Mouse (Mus musculus): Measurements from ENCODE around the gene Naif1. TPM values are rescaled to one million over a fixed set of nuclear protein-coding genes. Genes with fewer than 3 reads are reported as not detected.

Naif1 gene
- total and polyA plus RNA-seq, 3 experiments = 2.8 to 3.7 (median 3.4) TPM

DNA sequence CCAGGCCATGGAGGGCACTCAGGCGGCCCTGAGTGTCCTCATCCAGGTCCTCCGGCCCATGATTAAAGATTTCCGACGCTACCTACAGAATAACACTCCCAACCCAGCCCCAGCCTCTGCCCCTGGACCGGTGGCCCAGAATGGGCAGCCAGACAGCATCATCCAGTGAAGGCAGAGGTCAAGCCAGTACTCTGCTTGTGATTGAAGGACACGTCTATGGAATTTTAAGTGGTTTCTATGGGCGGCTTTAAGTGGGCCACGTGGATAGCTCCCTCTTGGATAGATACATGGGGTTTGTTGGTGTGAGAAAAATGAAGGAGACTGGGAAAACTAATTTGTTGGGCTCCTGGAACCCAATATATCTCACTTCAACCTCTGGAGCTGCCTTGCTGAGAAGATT lies 4.8 kb downstream of the Naif1 start:
- WGBS = 74% methylated on average over 8 of the region's 8 CpGs
- peaks cover 5% of the 10 kb centered on the region for H3K79me2 ChIP-seq (replicated peaks; ENCODE audit: control insufficient read depth, insufficient read depth, low read length)
- DNase-seq = no peak
- H3K27me3 ChIP-seq (ENCODE audit: control insufficient read depth, insufficient read depth, low read length) = no peaks in the 10 kb centered on the region
- no peak overlapping the region for H3K9ac ChIP-seq (ENCODE audit: low read depth, low read length)
- intact Hi-C loops (cut with DNase I) = no loop called here
- TF ChIP-seq POLR2A (IDR thresholded peaks at IDR 0.05; ENCODE audit: insufficient read depth, low read depth, low read length) = no peak
- no peak for TF ChIP-seq CTCF (IDR thresholded peaks at IDR 0.05)
- no peak for TF ChIP-seq EP300 (IDR thresholded peaks at IDR 0.05; ENCODE audit: insufficient read depth, low read depth, low read length)
- H3K27ac ChIP-seq = no peak overlapping the region
- H3K36me3 ChIP-seq (ENCODE audit: control insufficient read depth, insufficient read depth, low read length) = no peaks in the 10 kb centered on the region
- no peak overlapping the region for H3K4me3 ChIP-seq
- H3K4me1 ChIP-seq (ENCODE audit: control insufficient read depth, insufficient read depth, low read length) = peaks cover 10% of the 10 kb centered on the region

DNA sequence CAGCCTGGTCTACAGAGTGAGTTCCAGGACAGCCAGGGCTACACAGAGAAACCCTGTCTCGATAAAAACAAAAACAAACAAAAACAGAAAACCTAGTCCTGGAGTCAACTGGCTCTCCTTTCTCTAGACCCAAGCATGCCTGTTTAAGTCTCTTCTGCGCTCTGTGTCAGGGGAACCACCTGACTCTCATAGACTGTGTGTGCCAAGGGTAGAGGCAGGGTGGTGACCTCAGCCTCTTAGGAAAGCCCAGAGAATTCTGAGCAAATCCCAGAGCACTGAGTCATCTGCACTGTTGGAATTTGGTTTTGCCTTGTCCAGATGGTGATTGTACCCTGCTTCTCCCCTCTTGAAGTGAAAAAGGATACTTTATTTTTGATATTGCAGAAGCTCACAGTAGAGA lies 8.0 kb downstream of the Naif1 start:
- peak in 1 of 2 experiments; percentile 61 for DNase-seq
- H3K9ac ChIP-seq (ENCODE audit: low read depth, low read length) = no peak overlapping the region

DNA sequence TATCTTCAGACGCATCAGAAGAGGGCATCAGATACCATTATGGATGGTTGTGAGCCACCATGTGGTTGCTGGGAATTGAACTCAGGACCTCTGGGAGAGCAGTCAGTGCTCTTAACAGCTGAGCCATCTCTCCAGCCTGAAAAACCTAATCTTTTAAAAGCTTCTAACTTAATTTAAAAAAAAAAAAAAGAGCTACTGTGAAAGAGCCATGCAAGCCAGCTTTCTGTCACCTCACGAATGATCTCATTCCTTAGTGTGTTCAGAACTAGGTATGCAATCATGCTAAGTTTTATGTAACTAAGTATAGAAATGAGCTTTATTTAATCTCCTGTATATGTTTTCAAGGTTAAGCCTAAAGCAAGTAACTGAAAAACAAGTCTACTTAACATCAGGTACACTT lies 9.4 kb downstream of the Naif1 start:
- TF ChIP-seq CTCF (IDR thresholded peaks at IDR 0.05) (no peak), POLR2A (IDR thresholded peaks at IDR 0.05; ENCODE audit: insufficient read depth, low read depth, low read length) (no peak), EP300 (IDR thresholded peaks at IDR 0.05; ENCODE audit: insufficient read depth, low read depth, low read length) (no peak)
- Histone ChIP-seq H3K27me3 (ENCODE audit: control insufficient read depth, insufficient read depth, low read length) (no peaks in the 10 kb centered on the region), H3K27ac (no peak overlapping the region), H3K79me2 (replicated peaks; ENCODE audit: control insufficient read depth, insufficient read depth, low read length) (no peaks in the 10 kb centered on the region), H3K36me3 (ENCODE audit: control insufficient read depth, insufficient read depth, low read length) (no peaks in the 10 kb centered on the region), H3K4me3 (no peak overlapping the region), H3K9ac (ENCODE audit: low read depth, low read length) (no peak overlapping the region), H3K4me1 (ENCODE audit: control insufficient read depth, insufficient read depth, low read length) (peaks cover 3% of the 10 kb centered on the region)
- intact Hi-C loops (cut with DNase I) = no loop called here
- 94% methylated on average over 2 of the region's 2 CpGs for WGBS
- no peak for DNase-seq

More for the DNA sequence above, 8.0 kb downstream of the Naif1 start:
- no peak overlapping the region for H3K27ac ChIP-seq
- no peaks in the 10 kb centered on the region for H3K79me2 ChIP-seq (replicated peaks; ENCODE audit: control insufficient read depth, insufficient read depth, low read length)
- no peaks in the 10 kb centered on the region for H3K27me3 ChIP-seq (ENCODE audit: control insufficient read depth, insufficient read depth, low read length)
- intact Hi-C loops (cut with DNase I) = no loop called here
- 60% methylated on average over 2 of the region's 2 CpGs for WGBS
- no peaks in the 10 kb centered on the region for H3K36me3 ChIP-seq (ENCODE audit: control insufficient read depth, insufficient read depth, low read length)
- H3K4me3 ChIP-seq = no peak overlapping the region
- TF ChIP-seq CTCF (IDR thresholded peaks at IDR 0.05) (no peak), EP300 (IDR thresholded peaks at IDR 0.05; ENCODE audit: insufficient read depth, low read depth, low read length) (no peak), POLR2A (IDR thresholded peaks at IDR 0.05; ENCODE audit: insufficient read depth, low read depth, low read length) (no peak)
- no peaks in the 10 kb centered on the region; the same call in 1 of the 2 replicates for H3K4me1 ChIP-seq (ENCODE audit: control insufficient read depth, insufficient read depth, low read length)

DNA sequence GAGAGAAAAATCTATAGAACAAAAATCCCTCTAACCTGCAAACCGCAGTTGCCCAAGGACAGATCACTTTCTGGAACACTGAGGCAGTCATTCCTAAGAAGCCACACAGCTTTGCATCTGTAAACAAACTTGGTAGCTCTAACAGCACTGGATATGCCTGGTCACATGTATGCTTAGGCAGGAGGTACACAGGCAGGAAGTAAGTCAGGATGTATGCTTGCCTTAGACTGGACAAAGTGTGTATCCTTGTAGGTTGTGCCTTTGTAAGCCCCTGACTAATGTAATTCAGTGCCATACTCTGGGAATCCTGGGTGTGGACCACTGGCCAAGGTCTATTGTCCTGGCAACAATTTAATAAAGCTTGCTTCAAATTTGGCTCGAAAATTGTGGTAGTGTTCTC lies 13.5 kb downstream of the Naif1 start:
- Histone ChIP-seq H3K27me3 (ENCODE audit: control insufficient read depth, insufficient read depth, low read length) (no peaks in the 10 kb centered on the region), H3K4me3 (no peak overlapping the region), H3K27ac (no peak overlapping the region), H3K9ac (ENCODE audit: low read depth, low read length) (0 out of 2 replicates have a peak overlapping the region, but pooled peaks have one; percentile 34), H3K36me3 (ENCODE audit: control insufficient read depth, insufficient read depth, low read length) (no peaks in the 10 kb centered on the region), H3K79me2 (replicated peaks; ENCODE audit: control insufficient read depth, insufficient read depth, low read length) (no peaks in the 10 kb centered on the region), H3K4me1 (ENCODE audit: control insufficient read depth, insufficient read depth, low read length) (peaks cover 3% of the 10 kb centered on the region)
- no peak for DNase-seq
- WGBS = 71% methylated on average over 2 of the region's 2 CpGs
- TF ChIP-seq CTCF (IDR thresholded peaks at IDR 0.05) = no peak
- no peak for TF ChIP-seq EP300 (IDR thresholded peaks at IDR 0.05; ENCODE audit: insufficient read depth, low read depth, low read length)
- no peak for TF ChIP-seq POLR2A (IDR thresholded peaks at IDR 0.05; ENCODE audit: insufficient read depth, low read depth, low read length)
- intact Hi-C loops (cut with DNase I) = no loop called here

DNA sequence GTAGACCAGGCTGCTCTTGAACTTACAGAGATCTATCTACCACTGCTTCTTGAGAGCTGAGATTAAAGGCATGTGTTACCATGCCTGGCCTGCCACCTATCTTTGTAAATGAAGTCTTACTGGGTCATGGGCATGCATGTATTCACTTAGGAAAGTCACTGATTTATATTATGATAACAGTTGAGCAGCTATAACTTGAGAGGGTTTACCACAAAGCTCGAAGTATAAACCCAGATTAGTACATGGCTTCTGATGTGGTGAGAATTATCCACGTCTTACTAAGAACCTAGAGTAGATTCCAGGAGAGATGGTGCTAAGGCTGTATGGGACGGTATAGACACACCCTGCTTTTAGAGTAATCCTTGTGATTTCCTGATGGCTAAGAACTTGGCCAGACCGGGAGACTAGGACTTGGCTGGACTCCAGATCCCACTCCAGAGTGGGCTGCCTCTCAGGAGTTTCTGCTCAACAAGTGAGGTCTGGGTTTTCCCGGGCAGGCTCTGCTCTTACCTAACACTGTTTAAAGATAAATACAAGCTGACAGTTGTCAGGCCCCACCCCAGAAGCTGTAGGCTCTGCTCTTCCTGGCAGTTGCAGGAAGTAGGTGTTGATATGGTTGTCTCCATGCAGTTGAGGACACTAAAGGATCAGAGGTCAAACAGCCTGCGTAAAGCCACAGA lies 14.1 kb downstream of the Naif1 start:
- Histone ChIP-seq H3K4me3 (no peak overlapping the region), H3K36me3 (ENCODE audit: control insufficient read depth, insufficient read depth, low read length) (no peaks in the 10 kb centered on the region), H3K27ac (no peak overlapping the region), H3K79me2 (replicated peaks; ENCODE audit: control insufficient read depth, insufficient read depth, low read length) (no peaks in the 10 kb centered on the region), H3K9ac (ENCODE audit: low read depth, low read length) (no peak overlapping the region), H3K27me3 (ENCODE audit: control insufficient read depth, insufficient read depth, low read length) (no peaks in the 10 kb centered on the region), H3K4me1 (ENCODE audit: control insufficient read depth, insufficient read depth, low read length) (peaks cover 3% of the 10 kb centered on the region)
- TF ChIP-seq EP300 (IDR thresholded peaks at IDR 0.05; ENCODE audit: insufficient read depth, low read depth, low read length) = no peak
- TF ChIP-seq CTCF (IDR thresholded peaks at IDR 0.05) = no peak
- no peak for TF ChIP-seq POLR2A (IDR thresholded peaks at IDR 0.05; ENCODE audit: insufficient read depth, low read depth, low read length)
- intact Hi-C loops (cut with DNase I) = no loop called here
- WGBS = 32% methylated on average over 6 of the region's 6 CpGs
- no peak for DNase-seq

- Histone ChIP-seq H3K4me1 (ENCODE audit: control insufficient read depth, insufficient read depth, low read length) (no peaks in the 10 kb centered on the region), H3K36me3 (ENCODE audit: control insufficient read depth, insufficient read depth, low read length) (no peaks in the 10 kb centered on the region), H3K9ac (ENCODE audit: low read depth, low read length) (no peak overlapping the region), H3K27me3 (ENCODE audit: control insufficient read depth, insufficient read depth, low read length) (no peaks in the 10 kb centered on the region), H3K27ac (no peak overlapping the region), H3K4me3 (no peak overlapping the region), H3K79me2 (replicated peaks; ENCODE audit: control insufficient read depth, insufficient read depth, low read length) (no peaks in the 10 kb centered on the region)
- TF ChIP-seq CTCF (IDR thresholded peaks at IDR 0.05) (no peak), EP300 (IDR thresholded peaks at IDR 0.05; ENCODE audit: insufficient read depth, low read depth, low read length) (no peak), POLR2A (IDR thresholded peaks at IDR 0.05; ENCODE audit: insufficient read depth, low read depth, low read length) (no peak)
- 60% methylated on average over 6 of the region's 6 CpGs for WGBS
- intact Hi-C loops (cut with DNase I) = no loop called here
- no peak for DNase-seq
These were observed 20.9 kb downstream of the Naif1 start for GRCm38 (mm10) chr2:32471001-32471680.

Data from heart, adult 2 months (tissue).